In the genomic region with DNA sequence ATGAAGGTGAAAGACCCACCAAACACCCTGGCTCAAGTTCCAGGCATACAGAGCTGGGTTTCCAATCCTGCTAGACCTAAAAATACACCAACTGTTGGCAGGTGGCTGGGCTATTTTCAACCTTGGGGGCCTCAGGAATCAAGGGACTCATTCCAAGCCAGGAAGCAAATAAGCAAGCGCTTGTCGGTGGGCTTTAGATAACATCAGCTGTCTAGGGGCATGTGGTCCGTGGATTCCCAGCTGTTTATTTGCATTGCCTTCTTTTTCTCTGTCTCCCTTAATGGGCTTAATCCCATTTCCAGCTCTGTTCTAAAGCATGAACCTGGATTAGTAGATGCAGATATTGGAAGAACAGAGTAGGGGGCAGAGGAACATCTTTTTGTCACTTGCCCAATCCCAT, we compare ENCODE assay signal across 40 mouse cellular contexts. TPM values are rescaled to one million over a fixed set of nuclear protein-coding genes. Genes with fewer than 3 reads are reported as not detected.
DNase-seq lines count a peak whose midpoint lies in the region; ATAC-seq and TF ChIP-seq lines count a peak whose summit lies in the region.
"Had no signal": no experiment of that assay in that cellular context is flagged by ENCODE, and none has a peak within 500 bp of the region (broad histone marks: within the 10 kb centered on the region; RNA-seq: fewer than 3 reads in every experiment).

No protein-coding gene starts in this region.

- DNase-seq in embryonic facial prominence, embryonic 14.5 days (ENCODE audit: low spot score) = peak; percentile 20
- no peak for DNase-seq in embryonic facial prominence, embryonic 10.5 days (ENCODE audit: low spot score)
- peak; percentile 2 to 33 for DNase-seq in heart, adult 9 months (ENCODE audit: low spot score in 2 of 2)
- no peak for DNase-seq in heart, postnatal 25 days (ENCODE audit: low spot score)
- DNase-seq in heart, postnatal 0 days (ENCODE audit: low spot score) = peak; percentile 5
- no peak for DNase-seq in kidney, postnatal 10 days
- DNase-seq in kidney, adult 9 months = no peak
- DNase-seq: adrenal gland, adult 2 months; cerebellum, adult 2 months; kidney, adult 8-10 months; kidney, postnatal 14 days; liver; lung, adult 2 months; lung, postnatal 10 days; retina, postnatal 1 day; right cerebral cortex, postnatal 14 days had no signal

- H3K4me1 ChIP-seq in embryonic facial prominence, embryonic 14.5 days (ENCODE audit: control insufficient read depth, insufficient read depth, low read length) = no peaks in the 10 kb centered on the region
- H3K4me1 ChIP-seq in embryonic facial prominence, embryonic 10.5 days = no peaks in the 10 kb centered on the region
- H3K4me1 ChIP-seq in heart, postnatal 0 days (ENCODE audit: control insufficient read depth, insufficient read depth) = no peaks in the 10 kb centered on the region
- H3K4me1 ChIP-seq: forebrain, embryonic 15.5 days; hindbrain, embryonic 12.5 days; midbrain, embryonic 13.5 days; neural tube, embryonic 15.5 days; stomach, embryonic 15.5 days had no signal

- no peaks in the 10 kb centered on the region for H3K27me3 ChIP-seq in embryonic facial prominence, embryonic 14.5 days (replicated peaks; ENCODE audit: control insufficient read depth, insufficient read depth, low read length)
- no peaks in the 10 kb centered on the region for H3K27me3 ChIP-seq in embryonic facial prominence, embryonic 10.5 days (replicated peaks; ENCODE audit: low read depth, poor library complexity, severe bottlenecking)
- H3K27me3 ChIP-seq in heart, postnatal 0 days (ENCODE audit: control insufficient read depth, insufficient read depth, low read length) = no peaks in the 10 kb centered on the region
- H3K27me3 ChIP-seq: CH12.LX; forebrain, embryonic 15.5 days; hindbrain, embryonic 12.5 days; midbrain, embryonic 13.5 days; neural tube, embryonic 15.5 days; stomach, embryonic 15.5 days had no signal

- 63% methylated on average over 3 of the region's 3 CpGs for WGBS in embryonic facial prominence, embryonic 14.5 days
- WGBS in embryonic facial prominence, embryonic 10.5 days = 70% methylated on average over 3 of the region's 3 CpGs
- 29% methylated on average over 3 of the region's 3 CpGs for WGBS in heart, postnatal 0 days

- no peaks in the 10 kb centered on the region for H3K9me3 ChIP-seq in embryonic facial prominence, embryonic 14.5 days (ENCODE audit: control insufficient read depth, low read length)
- H3K9me3 ChIP-seq in embryonic facial prominence, embryonic 10.5 days = no peaks in the 10 kb centered on the region
- no peaks in the 10 kb centered on the region for H3K9me3 ChIP-seq in heart, postnatal 0 days (replicated peaks; ENCODE audit: control insufficient read depth, low read length)
- H3K9me3 ChIP-seq: forebrain, embryonic 15.5 days; hindbrain, embryonic 12.5 days; midbrain, embryonic 13.5 days; neural tube, embryonic 15.5 days; stomach, embryonic 15.5 days had no signal

- no peak overlapping the region for H3K4me2 ChIP-seq in embryonic facial prominence, embryonic 14.5 days (ENCODE audit: low read depth, low read length)
- no peak overlapping the region for H3K4me2 ChIP-seq in heart, postnatal 0 days (ENCODE audit: low read depth, low read length)
- H3K4me2 ChIP-seq: forebrain, embryonic 15.5 days; hindbrain, embryonic 12.5 days; midbrain, embryonic 13.5 days; neural tube, embryonic 15.5 days; stomach, embryonic 15.5 days had no signal

- ATAC-seq in embryonic facial prominence, embryonic 14.5 days (ENCODE audit: low read depth) = peak; percentile 33; the same call in 1 of the 2 replicates
- ATAC-seq in heart, postnatal 0 days (ENCODE audit: insufficient read depth, low read depth) = no peak
- ATAC-seq: activated CD4-positive, CD25-positive, alpha-beta regulatory T cell, adult 4 months; forebrain, embryonic 15.5 days; intestine, embryonic 16.5 days; midbrain, embryonic 13.5 days had no signal

- H3K27ac ChIP-seq in embryonic facial prominence, embryonic 14.5 days (replicated peaks; ENCODE audit: low read depth, low read length) = no peak overlapping the region
- H3K27ac ChIP-seq in embryonic facial prominence, embryonic 10.5 days (replicated peaks) = no peak overlapping the region
- H3K27ac ChIP-seq in heart, postnatal 0 days (ENCODE audit: low read depth) = peak overlapping the region; percentile 71
- H3K27ac ChIP-seq: forebrain, embryonic 15.5 days; hindbrain, embryonic 12.5 days; liver, embryonic 14.5 days; macrophage; midbrain, embryonic 13.5 days; neural tube, embryonic 15.5 days; stomach, embryonic 15.5 days had no signal

- H3K36me3 ChIP-seq in embryonic facial prominence, embryonic 14.5 days (ENCODE audit: control insufficient read depth, insufficient read depth, low read length) = no peaks in the 10 kb centered on the region
- H3K36me3 ChIP-seq in embryonic facial prominence, embryonic 10.5 days (replicated peaks) = no peaks in the 10 kb centered on the region
- H3K36me3 ChIP-seq in heart, postnatal 0 days (replicated peaks; ENCODE audit: control insufficient read depth, insufficient read depth, low read length) = no peaks in the 10 kb centered on the region
- H3K36me3 ChIP-seq: forebrain, embryonic 15.5 days; hindbrain, embryonic 12.5 days; midbrain, embryonic 13.5 days; neural tube, embryonic 15.5 days; stomach, embryonic 15.5 days had no signal

- no peak for TF ChIP-seq EP300 in heart, postnatal 0 days (IDR thresholded peaks at IDR 0.05; ENCODE audit: low read depth)

- no peak overlapping the region for H3K4me3 ChIP-seq in embryonic facial prominence, embryonic 14.5 days (ENCODE audit: low read depth, low read length)
- no peak overlapping the region for H3K4me3 ChIP-seq in embryonic facial prominence, embryonic 10.5 days
- H3K4me3 ChIP-seq in heart, postnatal 0 days (ENCODE audit: low read depth, low read length) = no peak overlapping the region
- H3K4me3 ChIP-seq: forebrain, embryonic 15.5 days; hindbrain, embryonic 12.5 days; midbrain, embryonic 13.5 days; neural tube, embryonic 15.5 days; stomach, embryonic 15.5 days had no signal

- intact Hi-C loops in heart, postnatal 25 days (cut with DNase I) = no loop called here

- no peak overlapping the region for H3K9ac ChIP-seq in embryonic facial prominence, embryonic 14.5 days (ENCODE audit: low read depth, low read length)
- no peak overlapping the region for H3K9ac ChIP-seq in heart, postnatal 0 days (replicated peaks; ENCODE audit: low read depth, low read length)
- H3K9ac ChIP-seq: forebrain, embryonic 15.5 days; hindbrain, embryonic 12.5 days; liver, embryonic 14.5 days; midbrain, embryonic 13.5 days; neural tube, embryonic 15.5 days; stomach, embryonic 15.5 days had no signal

- TF ChIP-seq CTCF in heart, postnatal 0 days (IDR thresholded peaks at IDR 0.05; ENCODE audit: low read depth) = no peak

RNA-seq across cellular contexts. Expression of gene Mospd1, which starts 16.1 kb away (rescaled TPM):
- polyA plus RNA-seq in embryonic facial prominence, embryonic 14.5 days (2014; fragmentation: Nextera tagmentation; extraction: Ambion mirVana) = 77.1 and 81.7 TPM in 2 replicates
- 37.8 and 44.5 TPM in 2 replicates for polyA plus RNA-seq in embryonic facial prominence, embryonic 10.5 days (2016; fragmentation: Nextera tagmentation; extraction: Ambion mirVana)
- 10 to 100 TPM; 32.4 to 35.2 TPM for total RNA-seq in heart, postnatal 25 days (2021)
- 48.8 and 55.7 TPM in 2 replicates for total RNA-seq in heart, postnatal 0 days (2014; rRNA removed; ENCODE audit: low replicate concordance)
- polyA plus RNA-seq in heart, postnatal 0 days (2015; fragmentation: Nextera tagmentation; extraction: Ambion mirVana) = 72.5 and 84.6 TPM in 2 replicates

RNA-seq across cellular contexts. Expression of gene Etd, which starts 48.4 kb away (rescaled TPM):
- not detected in 2 replicates for polyA plus RNA-seq in embryonic facial prominence, embryonic 14.5 days (2014; fragmentation: Nextera tagmentation; extraction: Ambion mirVana)
- not detected in 2 replicates for polyA plus RNA-seq in embryonic facial prominence, embryonic 10.5 days (2016; fragmentation: Nextera tagmentation; extraction: Ambion mirVana)
- total RNA-seq in heart, postnatal 25 days (2021) = not detected
- not detected in 2 replicates for total RNA-seq in heart, postnatal 0 days (2014; rRNA removed; ENCODE audit: low replicate concordance)
- polyA plus RNA-seq in heart, postnatal 0 days (2015; fragmentation: Nextera tagmentation; extraction: Ambion mirVana) = not detected in 2 replicates
- total RNA-seq: adrenal gland, adult 2 months; adrenal gland, postnatal 4 days; CH12.LX; ES-E14; gastrocnemius, adult 8-10 months; granulocyte monocyte progenitor cell, adult 5-6 weeks; layer of hippocampus, adult 18-20 months; layer of hippocampus, postnatal 10 days; left cerebral cortex, adult 18-20 months; left cerebral cortex, postnatal 14 days; megakaryocyte-erythroid progenitor cell, adult 5-6 weeks; monocyte, adult 5-6 weeks had no signal
- polyA plus RNA-seq: activated CD4-positive, CD25-positive, alpha-beta regulatory T cell, adult 4 months; adrenal gland, adult 2 months; C2C12; cerebellum, adult 2 months; embryonic facial prominence, embryonic 11.5 days; forebrain, embryonic 15.5 days; frontal cortex, adult 2 months; hindbrain, embryonic 12.5 days; intestine, embryonic 16.5 days; limb, embryonic 11.5 days; liver, embryonic 14.5 days; lung, adult 2 months; macrophage; midbrain, embryonic 13.5 days; neural tube, embryonic 15.5 days; stomach, embryonic 15.5 days had no signal

Comparison
In these comparisons a context has a peak if more than half of its experiments do, and no peak if none do; other contexts are left out.
1. DNase-seq: peak in embryonic facial prominence, embryonic 14.5 days (single experiment), heart, adult 9 months (2 of 2) and heart, postnatal 0 days (single experiment); none in embryonic facial prominence, embryonic 10.5 days (single experiment), heart, postnatal 25 days (single experiment), kidney, postnatal 10 days (single experiment) and kidney, adult 9 months (single experiment).